Mouse (Mus musculus) splenic B cell, adult 2 months (primary cell): ENCODE measurements around the gene Pcgf2.
A peak's percentile ranks its signal among the peaks of the same experiment; 100 is the strongest.
"Not testable (repeated sequence)": the region's sequence is repeated elsewhere in the genome, so short reads cannot be mapped to it uniquely, and the experiment has no call there.

Experiments
- DNase-seq: peaks from one replicate; pipeline ENCODE4 v3.0.0-alpha.2; 2011; ENCODE audit warnings: low read depth, low spot score
- H3K27me3 ChIP-seq: 2 replicates; pipeline ENCODE4 v1.6.1; 2012; ENCODE audit warnings: mild to moderate bottlenecking, low read length, moderate library complexity, mixed read lengths; ENCODE audit not compliant: control insufficient read depth, poor library complexity, insufficient read depth, severe bottlenecking
- H3K36me3 ChIP-seq: 2 replicates; pipeline ENCODE4 v1.6.1; 2012; ENCODE audit warnings: mild to moderate bottlenecking, low read length, moderate library complexity, mixed read lengths; ENCODE audit not compliant: control insufficient read depth, poor library complexity, insufficient read depth, severe bottlenecking

The Pcgf2 gene

DNA sequence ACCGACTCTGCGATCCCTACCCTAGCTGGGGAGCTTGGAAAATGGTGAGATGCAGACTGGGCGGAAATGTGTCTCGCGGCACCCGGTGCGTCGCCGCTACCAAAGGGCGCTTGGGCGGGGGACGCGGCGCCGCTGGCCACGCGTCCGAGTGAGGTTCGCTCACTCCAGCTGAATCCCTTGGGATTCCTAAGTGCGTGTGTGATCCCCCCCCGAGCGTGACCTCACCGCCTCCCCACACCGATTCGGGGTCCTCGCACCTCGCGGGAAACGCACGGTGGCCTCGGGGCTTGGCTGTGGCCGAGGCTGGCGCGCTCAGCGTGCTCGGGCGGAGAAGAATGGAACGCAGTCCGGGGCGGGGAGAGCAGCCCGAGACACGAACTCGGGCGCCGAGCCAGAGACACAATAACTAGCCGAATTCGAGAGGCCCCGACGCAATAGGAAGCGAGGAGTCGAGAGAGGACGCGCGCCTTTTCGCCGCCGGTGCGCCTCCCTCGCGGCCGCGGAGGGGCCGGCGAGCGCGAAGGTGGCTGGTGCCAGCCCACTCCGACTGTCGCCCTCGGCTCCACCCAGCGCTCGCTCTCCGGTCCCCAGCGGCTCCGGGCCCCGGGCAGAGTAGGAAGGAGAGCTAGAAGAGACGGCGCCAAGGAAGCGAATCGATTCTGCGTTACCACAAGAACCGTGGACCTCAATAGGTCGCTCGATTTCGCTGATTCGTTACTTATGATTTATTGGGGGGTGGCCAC, at the start of gene Pcgf2:
Gene Pcgf2 (minus strand): TSS at position 495 of the 743 bp plus-strand sequence.
- DNase-seq, result peak; percentile 62
- H3K27me3 ChIP-seq, result 0 out of 2 replicates have a peak, but pooled peaks cover 2% of the 10 kb centered on the region

DNA sequence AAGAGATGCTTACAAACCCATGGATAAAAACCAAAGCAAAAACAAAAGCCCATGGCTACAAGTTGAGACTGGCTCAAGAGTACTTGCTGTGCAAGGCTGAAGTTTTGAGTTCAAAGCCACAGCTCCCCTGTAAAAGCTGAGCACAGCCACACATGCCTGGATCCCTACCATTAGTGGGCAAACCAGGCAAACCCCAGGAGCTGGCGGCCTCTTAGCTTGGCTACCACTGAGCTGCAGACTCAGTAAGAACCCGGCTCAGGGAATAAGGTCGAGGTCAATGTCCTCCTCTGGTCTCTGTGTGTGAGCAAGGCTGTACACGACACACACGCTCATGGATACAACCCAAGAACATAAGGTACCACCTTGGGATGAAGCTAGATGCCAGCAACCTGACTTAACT, 48.2 kb upstream of the Pcgf2 start:
- DNase-seq, result no peak
- Histone ChIP-seq H3K27me3 (no peaks in the 10 kb centered on the region), H3K36me3 (peaks cover 4% of the 10 kb centered on the region)

More for the DNA sequence above, at the start of gene Pcgf2:
- no peaks in the 10 kb centered on the region for H3K36me3 ChIP-seq

DNA sequence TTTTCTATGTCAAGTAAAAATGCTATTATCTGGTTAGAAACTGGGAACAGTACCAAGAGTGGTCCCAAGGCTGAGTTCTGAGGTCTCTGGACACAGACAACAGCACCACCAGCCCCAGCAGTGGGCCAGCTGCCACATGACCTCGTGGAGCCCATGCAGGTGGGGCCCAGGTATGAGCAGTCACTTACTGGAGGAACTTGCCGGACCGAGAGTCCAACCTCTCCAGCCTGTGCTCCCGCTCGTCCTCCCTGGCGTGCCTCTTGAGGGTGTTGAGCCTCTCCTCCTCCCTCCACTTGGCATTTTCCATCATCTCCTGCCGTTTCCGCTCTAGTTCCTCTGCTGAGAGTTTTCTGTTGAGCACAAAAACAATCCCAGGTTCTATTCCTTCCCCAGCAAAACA, 47.5 kb upstream of the Pcgf2 start:
- H3K36me3 ChIP-seq, result peaks cover 4% of the 10 kb centered on the region
- DNase-seq, result no peak
- H3K27me3 ChIP-seq, result no peaks in the 10 kb centered on the region

DNA sequence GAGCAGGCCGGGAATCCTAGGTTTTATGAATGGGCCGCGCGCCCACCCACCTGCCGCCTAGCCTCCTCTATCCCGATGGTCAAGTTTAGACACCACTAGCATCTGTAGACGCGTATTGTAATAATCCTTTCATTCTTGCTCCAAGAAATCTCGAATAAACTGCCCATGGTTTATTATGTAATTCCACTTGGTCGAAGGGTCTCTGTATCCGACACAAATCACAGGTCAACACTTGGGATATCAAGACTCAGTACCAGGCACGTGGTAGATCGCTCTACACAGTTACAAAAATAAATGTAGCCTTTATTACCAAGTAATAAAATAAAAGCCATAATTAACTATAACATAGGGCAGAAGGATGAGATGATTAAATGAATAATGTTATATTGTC, 45.0 kb upstream of the Pcgf2 start:
- no peaks in the 10 kb centered on the region for H3K27me3 ChIP-seq

DNA sequence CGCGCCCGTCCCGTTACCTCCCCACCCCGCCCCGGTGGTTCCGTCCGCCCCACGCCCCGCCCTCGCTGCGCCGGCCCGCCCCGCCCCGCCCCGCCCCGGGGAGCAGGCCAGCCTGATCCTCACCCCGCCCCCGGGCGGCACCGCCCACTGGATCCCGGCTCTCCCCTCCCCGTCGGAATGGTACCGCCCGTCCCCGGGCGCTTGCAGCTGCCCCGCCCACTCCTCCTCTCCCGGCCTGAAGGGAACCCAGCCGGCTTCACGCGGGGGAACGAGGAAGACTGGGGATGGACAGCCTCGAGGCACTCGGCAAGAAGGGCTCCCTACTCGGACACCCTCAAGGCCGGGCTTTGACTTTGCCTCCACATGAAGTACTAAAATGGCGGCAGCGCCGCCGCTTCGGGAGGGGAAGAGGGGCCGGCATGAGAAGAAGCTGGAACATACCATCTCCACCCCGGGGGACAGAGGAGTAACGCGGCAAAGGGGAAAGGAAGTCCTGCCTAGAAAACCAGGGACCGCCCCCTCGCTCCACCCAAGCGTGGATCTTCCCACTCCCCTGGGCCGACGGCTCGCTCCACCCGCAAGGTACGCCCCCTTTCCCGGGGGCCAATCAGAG, 44.5 kb upstream of the Pcgf2 start:
- peak; percentile 95 for DNase-seq
- H3K27me3 ChIP-seq, result no peaks in the 10 kb centered on the region
- peaks cover 4% of the 10 kb centered on the region for H3K36me3 ChIP-seq

More for the DNA sequence above, 45.0 kb upstream of the Pcgf2 start:
- DNase-seq, result no peak
- peaks cover 4% of the 10 kb centered on the region for H3K36me3 ChIP-seq

DNA sequence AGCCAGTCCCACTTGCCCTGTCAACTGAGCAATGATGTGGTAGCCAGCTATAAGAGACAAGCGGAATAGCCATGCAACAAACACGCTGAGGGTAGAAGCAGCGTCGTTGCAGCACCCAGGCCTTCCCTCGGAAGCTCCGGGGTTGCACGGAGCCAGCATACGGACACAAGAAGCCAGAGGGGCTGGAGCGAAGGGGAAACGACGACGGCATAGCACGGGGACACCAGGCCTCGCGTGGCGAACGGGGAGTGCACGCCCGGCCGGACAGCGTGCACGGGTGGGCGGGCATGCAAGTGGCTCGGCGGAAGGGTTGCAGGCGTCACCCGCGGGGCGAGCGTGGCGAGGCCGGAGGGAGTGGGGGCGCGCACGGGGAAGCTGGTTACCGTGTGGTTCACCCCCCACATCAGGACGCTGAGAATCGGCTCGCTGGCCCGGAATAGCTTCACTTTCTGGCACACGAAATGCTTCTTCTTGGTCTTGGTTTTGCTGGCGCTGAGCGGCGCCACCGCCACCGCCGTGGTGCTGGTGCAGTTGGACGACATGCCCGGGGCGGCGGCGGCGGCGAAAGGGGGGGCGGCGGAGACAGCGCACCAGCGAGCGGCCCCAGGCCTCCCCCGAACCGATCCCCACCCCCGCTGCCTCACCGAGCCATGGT, 43.9 kb upstream of the Pcgf2 start, which contains the start of gene Pip4k2b:
Gene Pip4k2b (minus strand): TSS at position 642 of the 655 bp plus-strand sequence.
- DNase-seq, result peak; percentile 67
- Histone ChIP-seq H3K27me3 (no peaks in the 10 kb centered on the region), H3K36me3 (no peaks in the 10 kb centered on the region)

DNA sequence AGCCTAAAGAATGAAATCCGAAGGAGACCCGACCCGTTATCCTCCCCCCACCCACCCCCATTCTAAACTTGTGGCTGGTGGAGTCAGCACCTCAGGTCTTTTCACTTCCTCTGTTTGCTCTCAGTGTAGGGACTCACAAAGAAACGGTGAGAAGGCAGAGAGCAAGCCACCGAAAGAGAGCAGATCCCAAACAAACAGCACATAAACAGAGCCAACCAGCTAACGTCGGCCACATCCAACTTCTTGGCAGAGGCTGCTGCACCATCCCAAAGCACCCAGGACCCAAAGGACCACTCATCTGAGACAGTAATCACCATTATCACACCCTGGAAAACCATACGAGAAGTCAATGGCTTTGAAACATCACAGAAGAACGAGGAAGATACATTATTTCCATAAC, 43.1 kb upstream of the Pcgf2 start:
- no peaks in the 10 kb centered on the region for H3K36me3 ChIP-seq
- no peaks in the 10 kb centered on the region for H3K27me3 ChIP-seq
- DNase-seq, result peak; percentile 39

DNA sequence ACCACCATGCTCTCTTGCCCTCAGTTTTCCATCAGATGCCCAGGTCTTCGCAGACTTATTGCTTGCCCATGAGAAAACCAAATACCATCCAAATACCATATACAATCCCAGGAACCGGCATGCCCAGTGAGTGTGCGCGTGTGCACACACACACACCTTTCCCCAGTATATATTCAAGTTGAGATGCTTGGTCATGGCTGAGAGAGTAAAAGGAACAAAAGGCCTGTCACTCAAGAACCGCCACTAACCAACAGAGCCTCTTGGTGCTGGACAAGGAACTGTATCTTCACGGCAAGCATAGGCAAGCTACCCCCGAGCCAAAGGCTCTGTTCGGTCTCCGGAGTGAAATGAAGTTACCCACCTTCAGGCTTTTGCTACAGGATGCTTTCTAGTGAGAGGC, 42.3 kb upstream of the Pcgf2 start:
- H3K36me3 ChIP-seq, result no peaks in the 10 kb centered on the region
- no peaks in the 10 kb centered on the region for H3K27me3 ChIP-seq
- DNase-seq, result peak; percentile 53

DNA sequence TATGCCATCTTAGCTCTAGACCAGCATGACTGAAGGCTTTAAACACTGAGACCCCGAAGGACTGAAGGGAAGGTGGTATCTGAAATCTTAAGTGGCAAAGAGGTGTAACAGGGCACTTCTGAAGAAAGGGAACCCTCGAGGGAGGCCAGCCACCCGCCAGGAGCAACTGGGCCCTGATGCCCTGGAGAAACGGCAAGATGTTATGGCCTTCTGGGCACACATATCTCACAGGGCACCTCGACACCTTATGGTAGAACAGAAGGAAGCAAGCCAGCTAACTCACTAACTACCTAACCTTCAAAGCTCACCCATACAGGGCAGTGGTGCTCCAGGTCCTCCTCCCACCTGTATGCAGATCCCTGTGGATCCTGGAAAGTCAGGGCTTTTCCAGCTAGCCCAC, 41.9 kb upstream of the Pcgf2 start:
- no peaks in the 10 kb centered on the region for H3K27me3 ChIP-seq
- no peaks in the 10 kb centered on the region for H3K36me3 ChIP-seq
- DNase-seq, result no peak

DNA sequence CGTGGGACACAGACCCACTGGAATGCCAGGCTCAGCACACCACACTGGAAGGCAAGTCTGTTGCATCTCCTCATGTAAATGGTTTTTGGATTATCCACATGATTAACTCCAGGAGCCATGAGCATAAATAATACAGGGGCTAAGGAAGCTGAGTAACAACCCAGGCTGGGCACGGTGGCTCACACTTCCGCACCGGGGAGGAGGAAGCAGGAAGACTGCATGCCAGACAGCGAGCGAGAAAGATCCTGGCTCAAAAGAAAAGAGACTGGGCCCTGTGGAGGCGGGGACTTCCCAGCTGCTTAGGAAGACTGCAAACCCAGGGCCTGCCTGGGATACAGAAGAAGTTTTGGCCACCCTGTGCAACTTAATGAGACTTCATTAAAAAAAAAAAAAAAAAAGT, 39.9 kb upstream of the Pcgf2 start:
- Histone ChIP-seq H3K27me3 (no peaks in the 10 kb centered on the region), H3K36me3 (no peaks in the 10 kb centered on the region)
- no peak for DNase-seq

DNA sequence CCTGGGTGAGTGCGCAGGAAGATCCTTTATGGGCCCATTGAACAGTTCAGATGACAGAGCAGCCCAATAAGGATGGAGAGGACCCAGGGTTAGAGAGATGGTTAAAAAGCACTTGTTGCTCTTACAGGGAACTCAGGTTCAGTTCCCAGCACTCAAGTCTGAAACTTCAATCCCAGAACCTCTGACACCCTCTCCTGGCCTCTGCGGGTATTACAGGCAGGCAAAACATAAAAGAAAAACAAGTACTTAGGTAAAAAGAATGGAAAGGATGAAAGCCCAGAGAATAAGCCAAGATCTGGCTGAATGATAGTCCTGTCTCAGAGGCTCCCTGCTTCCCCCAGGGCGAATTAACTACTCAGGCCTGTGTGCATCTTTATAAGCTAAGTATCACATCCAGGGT, 38.9 kb upstream of the Pcgf2 start:
- peak; percentile 37 for DNase-seq
- Histone ChIP-seq H3K36me3 (no peaks in the 10 kb centered on the region), H3K27me3 (no peaks in the 10 kb centered on the region)

DNA sequence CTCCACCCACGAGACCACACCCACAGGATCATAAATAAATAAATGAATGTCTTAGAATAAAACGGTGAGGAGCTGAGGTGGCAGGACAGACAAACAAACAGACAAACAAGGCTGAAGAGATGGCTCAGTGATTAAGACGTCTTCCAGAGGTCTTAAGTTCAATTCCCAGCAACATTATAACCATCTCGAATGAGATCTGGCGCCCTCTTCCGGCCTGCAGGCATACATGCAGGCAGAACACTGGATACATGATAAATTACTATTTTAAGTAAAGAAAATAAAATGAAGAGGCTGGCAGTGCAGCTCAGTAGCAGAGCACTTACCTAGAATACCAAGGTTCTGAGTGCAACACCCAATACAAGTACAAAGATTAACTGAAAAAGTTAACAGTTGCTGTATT, 38.4 kb upstream of the Pcgf2 start:
- Histone ChIP-seq H3K27me3 (no peaks in the 10 kb centered on the region), H3K36me3 (no peaks in the 10 kb centered on the region)
- peak; percentile 52 for DNase-seq

DNA sequence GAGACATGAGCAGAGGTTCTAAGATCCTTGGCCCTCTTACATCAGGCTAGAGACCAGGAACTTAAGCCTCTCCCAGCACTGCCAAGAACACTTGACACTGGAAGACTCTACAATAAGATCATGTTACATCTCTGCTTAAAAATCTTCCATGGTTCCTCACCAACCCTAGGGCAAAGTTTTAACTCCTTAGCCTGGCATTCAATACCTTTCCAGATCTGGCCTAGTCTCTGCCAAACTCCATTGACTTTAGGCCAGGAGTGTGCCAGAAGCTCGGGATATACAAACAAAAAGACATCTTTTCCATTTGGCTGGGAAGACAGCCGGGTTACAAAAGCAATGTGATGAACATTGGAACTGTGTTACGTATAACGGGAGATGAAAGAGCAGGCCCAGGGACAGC, 37.3 kb upstream of the Pcgf2 start:
- Histone ChIP-seq H3K36me3 (no peaks in the 10 kb centered on the region), H3K27me3 (no peaks in the 10 kb centered on the region)
- DNase-seq, result no peak

DNA sequence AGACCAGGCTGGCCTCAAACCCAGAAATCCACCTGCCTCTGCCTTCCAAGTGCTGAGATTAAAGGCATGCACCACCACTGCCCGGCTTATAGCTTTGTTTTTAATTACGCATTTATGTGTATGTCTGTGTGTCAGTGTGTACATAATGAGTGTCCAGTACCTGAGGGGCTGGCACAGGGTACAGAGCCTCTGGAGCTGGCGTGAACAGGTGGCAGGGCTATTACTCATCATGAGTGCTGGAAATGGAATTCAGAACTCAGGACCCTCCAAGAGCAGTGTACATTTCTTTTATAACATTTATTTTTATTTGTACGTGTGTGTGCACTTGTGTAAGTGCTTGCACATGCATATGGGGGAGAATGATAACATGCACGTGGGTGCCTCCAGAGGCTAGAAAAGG, 36.3 kb upstream of the Pcgf2 start:
- DNase-seq, result no peak
- H3K36me3 ChIP-seq, result 0 out of 2 replicates have a peak, but pooled peaks cover 2% of the 10 kb centered on the region
- H3K27me3 ChIP-seq, result no peaks in the 10 kb centered on the region

DNA sequence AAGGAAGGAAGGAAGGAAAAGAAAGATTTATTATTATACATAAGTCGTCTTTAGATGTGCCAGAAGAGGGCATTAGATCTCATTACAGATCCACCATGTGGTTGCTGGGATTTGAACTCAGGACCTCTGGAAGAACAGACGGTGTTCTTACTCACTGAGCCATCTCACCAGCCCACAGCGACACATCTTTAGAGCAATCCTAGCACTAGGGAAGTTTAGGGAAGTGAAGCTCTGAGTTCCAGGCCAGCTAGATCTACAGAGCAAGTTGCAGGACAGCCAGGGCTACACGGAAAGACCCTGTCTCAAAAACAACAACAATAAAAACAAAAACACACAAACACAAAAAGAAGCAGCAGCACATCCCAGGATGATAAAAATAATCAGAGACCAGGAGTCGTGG, 34.5 kb upstream of the Pcgf2 start:
- not testable (repeated sequence) for H3K36me3 ChIP-seq, H3K27me3 ChIP-seq, DNase-seq
